Mouse (Mus musculus) B cell, adult (primary cell): ENCODE data around the gene Glra2. TPM values are rescaled to one million over a fixed set of nuclear protein-coding genes. Genes with fewer than 3 reads are reported as not detected.

Source experiments
- total RNA-seq: library from RNA; stranded (reverse); gene quantifications from 4 replicates; pipeline ENCODE4 v1.2.4, GENCODE M21; 2023; ENCODE audit not compliant: inconsistent age

Glra2 gene
- not detected in 4 replicates for total RNA-seq

GRCm38 (mm10) chrX:165326939-165327698, at the start of gene Glra2:
Gene Glra2 (minus strand): TSS chrX:165327393.

